9 mouse cellular contexts compared by ENCODE assay signal in the genomic region with DNA sequence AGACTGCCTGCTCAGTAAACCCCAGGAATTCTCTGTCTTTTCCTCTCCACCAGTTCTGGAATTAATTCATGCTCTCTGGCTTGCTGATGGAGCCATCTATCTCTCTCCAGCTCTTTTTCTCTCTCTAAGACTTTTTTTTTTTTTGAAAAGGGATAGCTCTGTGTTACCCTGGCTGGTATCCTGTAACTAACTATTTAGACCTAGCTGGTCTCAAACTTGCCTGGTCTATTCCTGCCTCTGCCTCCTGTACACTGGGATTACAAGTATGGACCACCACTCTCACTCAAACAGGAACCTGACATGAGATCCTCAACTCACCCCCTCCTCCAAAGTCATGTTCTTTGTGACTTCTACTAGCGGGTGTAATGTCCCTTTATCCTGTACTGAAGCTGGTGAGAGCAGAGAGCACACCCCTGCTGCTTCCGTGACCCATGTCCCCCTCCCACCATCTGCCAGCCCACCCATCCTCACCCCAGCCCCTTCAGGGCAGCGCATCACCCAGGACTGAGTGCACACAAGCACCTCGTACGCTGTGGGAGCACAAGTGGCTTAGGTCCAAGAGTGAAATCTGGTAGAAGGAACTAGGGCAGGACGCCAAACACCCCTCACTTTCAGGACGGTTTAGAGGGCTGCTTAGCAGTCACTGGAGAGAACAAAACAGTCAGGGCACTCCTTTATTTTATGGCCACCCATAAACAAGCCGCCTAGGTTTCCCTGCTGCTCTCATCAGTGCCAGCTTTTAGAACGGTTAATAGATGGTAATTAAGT. TPM values are rescaled to one million over a fixed set of nuclear protein-coding genes. Genes with fewer than 3 reads are reported as not detected.
DNase-seq lines count a peak whose midpoint lies in the region; ATAC-seq and TF ChIP-seq lines count a peak whose summit lies in the region.
"Had no signal": no experiment of that assay in that cellular context is flagged by ENCODE, and none has a peak within 500 bp of the region (broad histone marks: within the 10 kb centered on the region; RNA-seq: fewer than 3 reads in every experiment).

No protein-coding gene starts in this region.

- no peak overlapping the region for H3K4me2 ChIP-seq in lung, embryonic 14.5 days
- H3K4me2 ChIP-seq in forebrain, embryonic 16.5 days (ENCODE audit: low read length), result peak overlapping the region; percentile 31; the same call in 1 of the 2 replicates
- peak overlapping the region; percentile 34 for H3K4me2 ChIP-seq in neural tube, embryonic 12.5 days (replicated peaks)

- TF ChIP-seq CTCF in lung, embryonic 14.5 days (IDR thresholded peaks at IDR 0.05; ENCODE audit: low read depth), result no peak

- no peaks in the 10 kb centered on the region for H3K27me3 ChIP-seq in lung, embryonic 14.5 days (ENCODE audit: insufficient read depth, low read length)
- H3K27me3 ChIP-seq in forebrain, embryonic 16.5 days (replicated peaks; ENCODE audit: control insufficient read depth, insufficient read depth, low read length), result no peaks in the 10 kb centered on the region
- H3K27me3 ChIP-seq in neural tube, embryonic 12.5 days (replicated peaks), result no peaks in the 10 kb centered on the region

- WGBS in lung, embryonic 14.5 days, result 28% methylated on average over 9 of the region's 9 CpGs
- WGBS in forebrain, embryonic 16.5 days, result 2% methylated on average over 9 of the region's 9 CpGs
- 2% methylated on average over 9 of the region's 9 CpGs for WGBS in neural tube, embryonic 12.5 days

- no peak overlapping the region; the same call in 1 of the 2 replicates for H3K9ac ChIP-seq in lung, embryonic 14.5 days
- H3K9ac ChIP-seq in forebrain, embryonic 16.5 days (replicated peaks; ENCODE audit: low read depth, low read length), result peak overlapping the region; percentile 29; the same call in 1 of the 2 replicates
- no peak overlapping the region for H3K9ac ChIP-seq in neural tube, embryonic 12.5 days

- H3K36me3 ChIP-seq in lung, embryonic 14.5 days (ENCODE audit: insufficient read depth), result no peaks in the 10 kb centered on the region
- no peaks in the 10 kb centered on the region for H3K36me3 ChIP-seq in forebrain, embryonic 16.5 days (ENCODE audit: control insufficient read depth, insufficient read depth)
- no peaks in the 10 kb centered on the region for H3K36me3 ChIP-seq in neural tube, embryonic 12.5 days

- H3K4me3 ChIP-seq in lung, embryonic 14.5 days (ENCODE audit: low read depth, low read length), result no peak overlapping the region
- H3K4me3 ChIP-seq in forebrain, embryonic 16.5 days (replicated peaks; ENCODE audit: low read length), result no peak overlapping the region
- H3K4me3 ChIP-seq in neural tube, embryonic 12.5 days, result no peak overlapping the region

- peaks cover 5% of the 10 kb centered on the region; the same call in 1 of the 2 replicates for H3K4me1 ChIP-seq in lung, embryonic 14.5 days (ENCODE audit: insufficient read depth)
- peaks cover 12% of the 10 kb centered on the region for H3K4me1 ChIP-seq in forebrain, embryonic 16.5 days (replicated peaks; ENCODE audit: control insufficient read depth, insufficient read depth, low read length)
- H3K4me1 ChIP-seq in neural tube, embryonic 12.5 days, result peaks cover 16% of the 10 kb centered on the region

- H3K27ac ChIP-seq in lung, embryonic 14.5 days (ENCODE audit: low read depth), result no peak overlapping the region
- H3K27ac ChIP-seq in forebrain, embryonic 16.5 days (ENCODE audit: low read length), result peak overlapping the region; percentile 66
- peak overlapping the region; percentile 63 for H3K27ac ChIP-seq in neural tube, embryonic 12.5 days

- DNase-seq in lung, embryonic 14.5 days, result peak; percentile 66
- DNase-seq in lung, postnatal 14 days, result no peak
- DNase-seq in layer of hippocampus, adult 18-20 months (ENCODE audit: low spot score in 2 of 2), result peak; percentile 50 to 78
- no peak for DNase-seq in adipocyte (ENCODE audit: low spot score)
- DNase-seq in ovary, postnatal 10 days (ENCODE audit: low spot score), result no peak

- ATAC-seq in lung, embryonic 14.5 days (ENCODE audit: insufficient read depth), result no peak
- peak; percentile 82 for ATAC-seq in forebrain, embryonic 16.5 days
- peak; percentile 83 for ATAC-seq in neural tube, embryonic 12.5 days (ENCODE audit: low FRiP score, low read depth)

- no peaks in the 10 kb centered on the region for H3K9me3 ChIP-seq in lung, embryonic 14.5 days (ENCODE audit: low read depth, low read length)
- H3K9me3 ChIP-seq in forebrain, embryonic 16.5 days (ENCODE audit: control insufficient read depth, low read length), result no peaks in the 10 kb centered on the region
- no peaks in the 10 kb centered on the region for H3K9me3 ChIP-seq in neural tube, embryonic 12.5 days

RNA-seq across cellular contexts. Expression of a gene that starts 23.1 kb away (rescaled TPM):
- polyA plus RNA-seq in lung, embryonic 14.5 days (2014; fragmentation: Nextera tagmentation; extraction: Ambion mirVana), result 0.28 and 0.68 TPM in 2 replicates
- 1.0 and 2.0 TPM in 2 replicates for polyA plus RNA-seq in forebrain, embryonic 16.5 days (2015; fragmentation: Nextera tagmentation; extraction: Ambion mirVana)
- 1 to 10 TPM; 3.1 TPM for total RNA-seq in layer of hippocampus, adult 18-20 months (2021)
- 0.32 TPM in 1 of 2 replicates, not detected in the other for polyA plus RNA-seq in neural tube, embryonic 12.5 days (2016; fragmentation: Nextera tagmentation; extraction: Ambion mirVana)
- total RNA-seq: MEL; neutrophil, adult 5-6 weeks had no signal

RNA-seq across cellular contexts. Expression of a gene that starts 25.4 kb away (rescaled TPM):
- 9.0 and 13.3 TPM in 2 replicates for polyA plus RNA-seq in lung, embryonic 14.5 days (2014; fragmentation: Nextera tagmentation; extraction: Ambion mirVana)
- 12.1 and 13.3 TPM in 2 replicates for polyA plus RNA-seq in forebrain, embryonic 16.5 days (2015; fragmentation: Nextera tagmentation; extraction: Ambion mirVana)
- total RNA-seq in layer of hippocampus, adult 18-20 months (2021), result 10 to 100 TPM; 25.3 to 32.2 TPM
- polyA plus RNA-seq in neural tube, embryonic 12.5 days (2016; fragmentation: Nextera tagmentation; extraction: Ambion mirVana), result 4.6 TPM in 2 replicates
- total RNA-seq: neutrophil, adult 5-6 weeks had no signal

RNA-seq across cellular contexts. Expression of a gene that starts 51.4 kb away (rescaled TPM):
- polyA plus RNA-seq in lung, embryonic 14.5 days (2014; fragmentation: Nextera tagmentation; extraction: Ambion mirVana), result 41.6 and 43.6 TPM in 2 replicates
- polyA plus RNA-seq in forebrain, embryonic 16.5 days (2015; fragmentation: Nextera tagmentation; extraction: Ambion mirVana), result 68.3 and 75.2 TPM in 2 replicates
- 10 to 100 TPM; 56.7 to 58.7 TPM for total RNA-seq in layer of hippocampus, adult 18-20 months (2021)
- polyA plus RNA-seq in neural tube, embryonic 12.5 days (2016; fragmentation: Nextera tagmentation; extraction: Ambion mirVana), result 55.3 and 56.7 TPM in 2 replicates

Comparison
In these comparisons a context has a peak if more than half of its experiments do, and no peak if none do; other contexts are left out.
1. DNase-seq: peak in lung, embryonic 14.5 days (single experiment) and layer of hippocampus, adult 18-20 months (2 of 2); none in lung, postnatal 14 days (single experiment), adipocyte (single experiment) and ovary, postnatal 10 days (single experiment).